Mouse (Mus musculus) activated CD4-positive, CD25-positive, alpha-beta regulatory T cell, adult 4 months (primary cell): Measurements from ENCODE around the gene Map4k4. TPM values are rescaled to one million over a fixed set of nuclear protein-coding genes. Genes with fewer than 3 reads are reported as not detected.

ENCODE experiments used
- ATAC-seq: one replicate; pipeline ENCODE4 v1.8.0; 2017
- polyA plus RNA-seq, 2 experiments: library from polyadenylated mRNA; unstranded; fragments of 100-300 nt; shearing (Covaris generic); gene quantifications; one replicate each; pipeline ENCODE4 v1.2.1; 2017

The Map4k4 gene
- polyA plus RNA-seq, 2 experiments from 2014 or later = 23.8 to 33.8 TPM

DNA sequence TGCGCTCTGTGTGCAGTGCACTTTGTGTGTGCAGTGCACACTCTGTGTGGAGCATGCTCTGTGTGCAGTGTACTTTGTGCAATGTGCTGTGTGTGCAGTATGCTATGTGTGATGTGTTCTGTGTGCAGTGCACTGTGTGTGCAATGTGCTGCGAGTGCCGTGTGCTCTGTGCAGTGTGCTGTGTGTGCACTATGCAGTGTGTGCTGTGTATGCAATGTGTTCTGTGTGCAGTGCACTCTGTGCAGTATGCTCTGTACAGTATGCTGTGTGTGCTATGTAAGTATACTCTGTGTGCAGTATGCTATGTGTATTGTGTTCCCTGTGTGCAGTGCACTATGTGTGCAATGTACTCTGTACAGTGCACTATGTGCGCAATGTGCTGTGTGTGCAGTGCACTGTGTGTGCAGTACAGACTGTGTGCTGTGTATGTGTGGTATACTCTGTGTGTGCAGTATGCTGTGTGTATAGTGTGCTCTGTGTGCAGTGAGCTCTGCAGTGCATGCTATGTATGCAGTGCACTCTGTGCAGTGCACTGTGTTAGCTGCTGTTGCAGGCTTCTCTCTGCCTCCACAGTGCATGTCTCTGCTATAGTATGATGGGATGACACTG, 105.4 kb downstream of the Map4k4 start:
- no peak for ATAC-seq

DNA sequence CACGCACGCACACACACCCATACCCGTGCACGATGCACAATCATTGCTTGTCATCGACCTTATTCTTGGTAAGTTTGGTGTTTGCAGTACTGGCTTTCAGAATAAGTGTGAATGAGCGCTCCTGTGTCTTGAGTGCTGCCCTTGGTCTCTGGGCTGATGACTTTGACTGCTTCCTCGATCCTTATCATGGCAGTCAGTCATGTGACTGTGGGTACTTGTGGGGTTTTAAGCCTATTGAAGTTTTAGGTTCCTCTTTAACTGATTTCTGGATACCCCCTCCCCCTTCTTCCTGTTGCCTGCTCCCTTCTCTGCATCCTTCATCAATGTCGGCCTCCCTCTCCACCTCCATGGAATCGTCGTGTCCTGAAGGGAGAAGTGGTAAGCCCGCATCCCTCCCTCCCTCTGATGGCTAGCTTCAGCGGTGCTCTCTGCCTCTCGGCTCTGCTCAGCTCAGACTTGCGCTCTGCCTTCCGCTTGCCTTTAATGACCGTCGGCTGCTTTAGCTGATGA, 107.3 kb downstream of the Map4k4 start:
- ATAC-seq = peak; percentile 49

DNA sequence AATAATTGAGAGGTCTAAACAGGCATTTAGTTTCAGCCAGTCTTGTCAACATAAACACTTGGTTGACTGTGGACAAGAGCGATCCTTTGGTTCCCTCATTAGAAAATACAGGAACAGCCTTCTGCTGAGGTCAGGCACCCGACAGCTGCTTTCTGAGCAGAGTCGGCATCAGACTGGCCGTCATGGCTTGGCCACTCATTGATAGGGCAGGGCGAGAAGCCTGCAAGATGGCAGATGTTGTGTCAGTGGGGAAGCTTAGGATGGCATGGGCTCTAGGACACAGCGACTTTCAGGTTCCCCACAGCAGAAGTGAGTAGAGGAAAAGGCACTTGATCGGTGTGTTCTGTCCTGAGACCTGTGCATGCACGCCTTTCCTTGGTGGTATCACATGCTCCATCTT, 112.0 kb downstream of the Map4k4 start:
- ATAC-seq = no peak

DNA sequence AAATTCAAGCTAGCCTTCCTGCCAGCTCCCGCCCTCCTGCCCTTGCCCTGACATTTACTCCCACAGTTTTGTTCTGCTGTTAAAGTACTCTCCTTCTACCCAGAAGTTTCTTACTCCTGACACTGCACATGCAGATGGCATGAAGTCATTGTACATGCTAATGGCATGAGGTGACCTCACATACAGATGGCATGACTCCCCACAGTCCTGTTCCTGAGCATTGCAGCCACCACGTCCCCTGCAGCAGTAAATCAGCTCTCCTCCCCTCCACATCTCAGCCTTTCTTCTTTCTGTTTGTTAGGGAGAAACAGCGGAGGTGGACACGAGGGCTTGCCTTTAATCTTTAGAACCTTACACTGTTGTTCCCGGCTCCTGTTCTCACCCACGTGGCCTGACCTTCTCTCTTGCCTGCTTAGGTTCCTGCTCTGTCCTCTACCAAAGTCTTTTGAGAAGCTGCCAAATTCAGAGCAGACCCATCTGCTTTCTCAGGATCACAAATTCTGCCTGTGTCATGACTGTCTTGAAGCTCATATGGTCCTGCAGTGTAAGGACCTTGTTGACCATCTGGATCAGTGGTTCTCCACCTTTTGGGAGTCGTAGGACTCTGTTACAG, 114.5 kb downstream of the Map4k4 start:
- ATAC-seq = no peak

DNA sequence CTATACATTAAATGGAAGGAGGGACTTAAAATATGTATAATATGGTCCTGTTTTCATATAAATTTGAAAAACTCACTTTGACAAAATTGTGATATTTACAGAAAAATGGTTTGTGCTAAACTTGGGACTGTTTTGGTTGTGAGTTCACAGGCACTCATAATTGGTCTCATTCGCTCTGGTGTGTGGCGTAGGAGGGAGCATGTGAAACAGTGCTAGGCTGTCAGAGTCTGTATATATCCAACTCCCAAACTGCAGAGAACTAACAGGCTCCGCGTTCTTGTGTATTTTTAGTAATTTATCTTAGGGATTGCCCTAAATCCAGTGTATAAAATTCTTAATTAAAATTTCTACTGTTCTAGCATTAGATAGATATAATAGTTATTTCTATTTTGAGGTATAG, 120.9 kb downstream of the Map4k4 start:
- ATAC-seq = no peak

DNA sequence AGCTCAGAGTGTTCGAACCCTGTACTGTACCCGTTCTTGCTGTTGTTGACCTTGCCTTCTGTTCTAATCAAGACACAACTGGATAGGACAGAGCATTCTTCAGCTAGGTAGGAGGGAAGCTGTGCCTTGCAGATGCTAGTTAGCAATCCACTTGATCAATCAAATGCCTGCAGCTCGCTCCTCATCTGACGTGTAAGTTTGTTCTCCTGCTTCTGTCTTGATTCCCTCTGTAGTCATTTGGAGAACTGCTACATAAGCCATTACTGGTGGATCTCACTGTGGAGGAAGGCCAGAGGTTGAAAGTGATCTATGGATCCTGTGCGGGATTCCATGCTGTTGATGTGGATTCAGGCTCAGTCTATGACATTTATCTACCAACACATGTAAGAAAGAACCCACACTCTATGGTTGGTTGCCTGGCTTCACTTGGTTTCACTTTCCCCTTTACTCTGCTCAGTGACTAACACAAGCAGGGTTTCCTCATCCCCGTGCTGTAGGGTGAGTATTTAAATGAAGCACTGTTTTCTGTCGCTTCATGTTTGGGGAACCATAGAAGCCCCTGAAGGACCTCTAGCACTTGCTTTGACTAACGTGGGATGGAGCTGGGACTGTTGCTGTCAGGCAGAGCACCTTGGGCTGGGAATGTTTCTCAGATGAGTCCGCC, 121.9 kb downstream of the Map4k4 start:
- peak; percentile 85 for ATAC-seq

DNA sequence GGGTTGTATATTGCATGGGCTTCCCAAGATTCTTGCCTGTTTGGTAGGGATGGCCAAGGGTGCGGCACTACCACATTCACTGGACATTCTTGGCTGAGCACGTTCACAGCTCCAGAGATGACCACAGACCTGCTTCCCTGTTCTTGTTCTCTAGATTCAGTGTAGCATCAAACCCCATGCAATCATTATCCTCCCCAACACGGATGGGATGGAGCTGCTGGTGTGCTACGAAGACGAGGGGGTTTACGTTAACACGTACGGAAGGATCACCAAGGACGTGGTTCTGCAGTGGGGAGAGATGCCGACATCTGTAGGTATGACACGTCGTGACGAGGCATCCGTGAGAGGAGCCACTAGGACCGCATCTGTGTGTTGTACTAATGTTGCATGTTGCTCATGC, 122.5 kb downstream of the Map4k4 start:
- no peak for ATAC-seq

DNA sequence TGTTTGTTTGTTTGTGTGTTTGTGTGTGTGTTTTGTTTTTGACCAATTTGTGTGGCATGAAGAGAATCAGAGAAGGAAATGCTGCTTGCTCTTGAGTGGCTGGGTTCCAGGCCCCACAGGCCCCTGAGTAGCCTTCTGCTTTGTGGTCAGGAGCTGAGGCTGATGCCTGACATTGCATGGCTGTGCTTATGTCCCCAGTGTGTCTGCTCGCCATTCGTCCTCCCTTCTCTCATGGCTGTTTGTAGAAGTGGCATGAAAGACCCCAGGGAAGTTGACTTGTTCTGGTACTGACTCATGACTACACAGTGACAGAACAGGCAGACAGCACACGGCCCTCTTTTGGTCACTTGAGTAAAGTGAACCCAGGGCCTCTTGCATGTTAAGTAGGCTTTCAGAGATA, 123.0 kb downstream of the Map4k4 start:
- no peak for ATAC-seq

DNA sequence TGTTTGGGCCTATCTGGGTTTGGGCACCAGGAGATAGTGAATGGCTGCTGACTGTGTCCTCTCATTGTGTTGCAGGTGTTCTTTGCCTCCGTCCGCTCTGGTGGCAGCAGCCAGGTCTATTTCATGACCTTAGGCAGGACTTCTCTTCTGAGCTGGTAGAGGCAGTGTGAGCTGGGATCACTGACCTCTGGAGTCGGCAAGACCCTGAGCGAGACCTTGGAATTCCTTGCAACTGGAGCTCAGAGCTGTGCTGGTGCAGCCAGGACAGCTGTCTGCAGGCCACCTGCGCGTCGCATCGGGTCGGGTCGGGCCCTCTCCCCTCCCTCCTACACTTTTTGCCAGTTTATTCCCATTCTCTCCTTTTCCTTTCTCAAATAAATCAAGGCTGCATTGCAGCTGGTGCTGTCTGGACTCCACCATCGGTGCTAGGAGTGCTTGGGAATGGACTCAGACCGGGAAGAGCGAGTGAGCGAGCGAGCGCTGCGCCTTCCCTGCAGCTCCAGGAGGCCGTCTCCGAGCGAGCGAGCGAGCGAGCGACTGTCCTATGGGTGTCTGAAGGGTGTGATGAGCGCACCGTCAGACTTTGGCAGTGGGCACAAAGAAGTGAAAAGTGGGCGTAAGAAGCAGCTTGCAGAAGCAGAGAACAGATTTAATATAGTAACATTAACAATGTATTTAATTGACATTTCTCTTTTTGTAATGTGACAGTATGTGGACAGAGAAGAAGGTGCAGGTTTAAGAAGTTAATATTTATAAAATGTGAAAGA, 124.0 kb downstream of the Map4k4 start:
- no peak for ATAC-seq

DNA sequence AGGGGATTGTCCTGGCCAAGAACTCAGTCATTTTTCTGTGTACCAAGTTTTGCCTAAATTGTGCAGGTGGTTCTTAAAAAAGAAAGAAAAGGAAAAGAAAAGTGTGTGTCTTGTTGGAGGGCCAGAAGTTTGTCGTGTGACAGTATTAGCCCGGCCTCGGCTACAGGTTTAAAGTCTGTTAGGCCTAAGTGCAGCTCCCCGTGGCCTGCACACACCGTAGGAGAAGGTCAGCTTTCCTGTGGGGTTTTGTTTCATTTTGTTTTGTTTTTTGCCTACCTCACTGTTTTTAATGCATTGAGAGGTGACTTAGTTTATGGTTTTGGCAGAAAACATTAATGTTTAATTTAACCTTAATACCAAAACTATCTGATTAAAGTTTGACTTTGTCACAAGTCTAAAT, 124.7 kb downstream of the Map4k4 start:
- ATAC-seq = no peak

DNA sequence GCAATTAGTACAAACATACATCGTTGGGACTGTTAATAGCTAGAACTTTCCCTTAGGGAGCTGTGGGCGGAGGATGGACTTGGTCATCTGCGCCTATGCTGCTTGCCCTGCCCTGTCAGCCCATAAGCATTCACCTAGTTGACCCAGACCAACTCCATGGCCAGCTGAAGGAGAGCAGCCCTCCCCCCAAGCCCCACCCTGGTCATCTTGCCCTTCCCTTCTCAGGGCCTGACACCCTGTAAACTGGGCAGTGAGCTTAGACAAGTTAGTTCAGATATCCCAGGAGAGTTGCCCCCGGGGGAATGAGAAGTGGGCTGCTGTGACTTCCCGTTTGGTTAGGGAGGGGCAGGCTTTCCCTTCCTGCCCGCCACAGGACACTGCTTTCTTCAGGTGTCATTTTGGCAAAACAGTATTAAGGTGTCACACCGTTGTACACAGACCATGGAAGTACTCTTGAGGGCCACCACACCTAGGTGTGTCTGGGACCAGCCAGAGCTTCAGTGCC, 126.5 kb downstream of the Map4k4 start:
- ATAC-seq = no peak

DNA sequence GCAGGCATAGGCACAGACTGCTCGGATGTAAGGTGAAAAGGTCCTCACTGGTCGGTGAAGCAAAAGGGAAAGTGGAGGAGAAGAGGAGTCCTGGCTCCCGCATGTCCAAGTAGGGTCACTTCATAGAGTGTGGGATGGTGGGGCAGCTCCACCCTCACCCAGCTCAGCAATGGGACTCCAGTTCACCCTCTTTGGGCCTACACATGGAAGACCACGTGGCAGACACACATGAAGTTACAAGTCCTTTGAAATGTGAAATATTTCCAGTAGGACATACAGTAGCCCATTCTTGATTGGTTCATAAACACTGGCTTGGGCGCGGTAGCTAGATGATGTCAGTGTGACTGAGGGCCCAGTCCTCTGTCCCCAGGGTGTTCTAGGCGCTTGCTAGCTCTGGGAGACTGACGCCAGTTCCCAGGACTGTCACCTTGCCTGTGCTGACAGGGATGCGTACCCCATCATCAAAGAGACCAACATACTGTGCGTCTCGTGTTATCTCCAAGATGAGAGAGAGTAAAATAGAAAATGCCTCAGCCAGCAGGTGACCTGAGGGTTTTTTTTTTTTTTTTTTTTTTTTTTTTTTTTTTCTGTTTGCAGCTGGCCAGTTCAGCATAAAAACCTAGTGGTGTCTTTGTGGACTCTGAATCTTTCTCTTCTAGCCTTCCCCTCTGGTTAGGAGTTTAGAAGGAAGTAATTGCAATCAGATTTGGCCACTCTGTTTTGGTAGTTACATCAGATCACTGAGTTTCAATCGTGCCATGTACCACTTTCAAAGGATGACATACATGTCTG, 127.7 kb downstream of the Map4k4 start:
- ATAC-seq = no peak

DNA sequence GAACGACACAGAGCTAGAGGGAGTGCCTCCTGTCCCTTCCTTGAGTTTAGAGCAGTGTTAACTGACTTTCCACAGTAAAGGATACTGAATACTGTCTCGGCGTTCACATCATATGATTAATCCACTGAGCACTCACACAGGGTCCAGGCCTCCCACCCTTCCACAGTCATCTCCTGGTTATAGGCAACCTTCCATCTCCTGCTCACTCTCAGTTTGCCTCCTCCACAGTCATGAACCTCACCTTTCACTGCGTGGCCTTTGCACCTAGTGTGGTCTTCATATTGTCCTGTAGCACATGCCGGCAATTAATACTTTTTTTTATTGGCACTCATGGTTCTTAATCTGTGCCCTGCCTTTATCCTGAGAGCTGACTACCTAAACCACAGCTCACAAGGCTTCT, 128.9 kb downstream of the Map4k4 start:
- no peak for ATAC-seq

DNA sequence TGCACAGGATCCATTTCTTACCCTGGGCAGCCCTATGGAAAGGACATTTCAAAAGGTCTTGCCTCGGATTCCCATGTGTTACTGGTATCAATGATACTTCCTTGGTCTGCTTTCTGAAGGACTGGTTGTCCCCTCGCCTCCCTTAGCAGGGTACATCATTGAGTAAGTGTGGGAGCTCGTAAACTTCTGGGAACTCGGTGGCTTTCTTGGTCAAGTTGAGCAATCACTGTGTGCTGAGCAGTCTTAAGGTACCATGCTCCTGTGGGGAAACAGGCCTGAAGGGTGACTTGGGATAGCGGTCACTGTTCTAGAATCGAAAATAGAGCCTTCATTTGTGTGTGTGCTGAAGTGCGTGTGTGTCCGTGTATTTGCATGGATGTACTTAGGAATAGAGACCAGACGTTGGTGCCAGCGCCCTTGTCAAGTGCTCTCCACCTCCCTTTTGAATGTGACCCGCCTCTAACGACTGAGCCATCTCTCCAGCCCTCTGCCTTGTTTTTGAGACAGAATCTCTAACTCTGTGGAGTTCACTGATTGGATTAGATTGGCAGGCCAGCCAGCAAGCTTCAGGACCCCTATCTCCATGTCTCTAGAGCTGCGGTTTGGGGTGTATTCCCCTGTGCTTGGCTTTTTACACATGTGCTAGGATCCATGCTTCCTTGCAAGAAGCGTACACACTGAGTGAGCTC, 129.7 kb downstream of the Map4k4 start:
- no peak for ATAC-seq

DNA sequence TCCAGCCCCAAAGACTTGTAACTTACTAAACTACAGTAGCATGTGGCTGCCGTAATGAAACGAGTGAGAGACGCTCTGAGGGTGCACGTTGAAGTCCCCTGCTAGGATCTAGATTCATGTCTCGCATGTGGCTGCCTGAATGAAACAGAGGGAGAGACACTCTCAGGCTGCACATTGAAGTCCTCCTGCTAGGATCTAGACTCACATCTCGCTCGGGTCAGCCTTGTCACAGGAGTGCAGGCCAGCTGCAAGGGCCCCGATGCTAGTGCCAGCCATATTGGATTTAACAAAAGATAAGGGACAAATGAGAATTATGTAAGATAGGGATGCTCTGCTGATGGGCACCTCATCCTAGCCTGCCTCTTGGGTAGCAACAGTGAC, 130.3 kb downstream of the Map4k4 start:
- no peak for ATAC-seq

DNA sequence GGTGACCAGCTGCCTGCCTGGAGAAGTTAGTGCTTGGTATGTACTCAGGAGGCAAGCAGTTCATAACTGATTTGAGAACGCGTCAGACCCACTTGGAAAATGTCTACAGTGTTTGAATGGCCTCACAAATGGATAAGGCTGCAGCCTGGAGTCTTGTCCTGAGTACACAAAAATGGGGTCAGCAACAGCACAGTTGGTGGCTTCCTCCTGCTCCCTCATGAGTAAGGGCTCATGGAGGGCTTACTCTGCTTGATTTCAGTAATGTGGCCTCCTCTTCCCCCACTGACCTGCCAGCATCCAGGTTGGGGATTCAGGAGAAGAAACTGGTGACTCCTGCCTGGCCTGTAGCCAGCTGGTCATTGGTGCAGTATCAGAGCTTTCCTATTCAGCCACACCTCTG, 130.9 kb downstream of the Map4k4 start:
- ATAC-seq = no peak

DNA sequence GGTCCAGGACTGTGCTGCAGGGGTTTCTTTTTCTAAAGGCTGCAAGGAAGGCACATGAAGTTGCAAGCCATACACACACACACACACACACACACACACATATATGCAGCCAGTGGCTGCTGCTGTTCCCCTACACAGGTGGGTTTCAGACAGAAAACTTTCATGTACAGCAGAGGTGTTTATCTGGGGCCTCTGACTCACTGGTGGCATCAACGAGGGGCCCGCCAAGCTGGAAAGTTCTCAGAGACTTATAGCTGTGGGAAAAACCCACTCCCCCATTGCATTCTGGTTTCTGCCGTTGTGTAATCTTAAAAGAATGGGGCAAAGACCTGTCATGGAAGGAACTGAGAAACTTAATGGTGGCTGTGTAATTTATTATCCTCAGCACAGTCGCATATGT, 132.6 kb downstream of the Map4k4 start:
- ATAC-seq = peak; percentile 60

DNA sequence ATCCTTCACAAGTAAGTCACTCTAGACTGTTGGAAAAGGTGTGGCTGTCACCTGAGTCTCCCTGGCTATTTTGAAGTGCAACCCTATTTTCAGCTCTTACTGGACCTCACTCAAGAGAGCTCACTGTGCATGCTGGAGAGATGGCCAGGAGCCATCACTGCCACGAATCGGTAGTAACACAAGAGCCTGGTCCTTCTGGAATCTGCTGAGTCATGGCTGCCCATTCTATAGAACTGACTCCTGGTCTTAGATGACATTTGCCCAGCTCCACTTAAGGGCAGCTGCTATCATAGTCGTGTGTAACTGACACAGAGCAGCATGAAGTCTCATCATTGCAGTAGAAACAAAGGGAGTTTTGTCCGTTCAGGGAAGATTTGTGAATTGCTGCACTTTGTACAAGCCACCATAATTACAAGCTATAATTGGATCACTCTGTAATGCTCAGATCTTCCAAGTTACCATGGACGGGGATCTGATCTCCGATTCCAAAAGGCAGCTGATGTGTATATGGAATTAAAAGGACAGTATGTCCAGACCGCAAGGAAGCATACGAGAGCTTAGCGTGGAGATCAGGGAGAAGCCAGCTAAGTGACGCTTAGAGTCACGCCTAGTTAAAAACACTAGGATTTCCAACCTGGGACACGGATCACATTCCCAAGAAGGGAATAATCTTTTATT, 133.2 kb downstream of the Map4k4 start:
- ATAC-seq = no peak

DNA sequence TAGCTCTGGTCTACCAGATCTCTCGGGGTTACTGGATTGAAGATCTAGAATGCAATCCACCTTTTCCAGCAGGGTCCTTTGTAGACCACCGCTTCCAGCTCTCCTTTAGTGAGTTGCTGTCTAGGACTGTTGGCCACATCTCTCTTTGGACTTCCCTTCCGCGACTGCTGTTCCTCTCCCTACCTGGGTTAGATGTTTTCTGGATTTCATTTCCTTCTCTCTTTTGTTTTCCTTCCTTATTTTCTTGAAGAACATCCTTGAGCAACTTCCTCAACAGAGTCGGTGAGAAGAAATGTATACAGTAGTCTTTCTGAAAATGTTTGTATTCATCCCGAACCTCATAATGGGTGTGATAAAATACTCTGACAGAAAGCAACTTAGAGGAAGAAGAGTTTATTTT, 137.1 kb downstream of the Map4k4 start:
- no peak for ATAC-seq

DNA sequence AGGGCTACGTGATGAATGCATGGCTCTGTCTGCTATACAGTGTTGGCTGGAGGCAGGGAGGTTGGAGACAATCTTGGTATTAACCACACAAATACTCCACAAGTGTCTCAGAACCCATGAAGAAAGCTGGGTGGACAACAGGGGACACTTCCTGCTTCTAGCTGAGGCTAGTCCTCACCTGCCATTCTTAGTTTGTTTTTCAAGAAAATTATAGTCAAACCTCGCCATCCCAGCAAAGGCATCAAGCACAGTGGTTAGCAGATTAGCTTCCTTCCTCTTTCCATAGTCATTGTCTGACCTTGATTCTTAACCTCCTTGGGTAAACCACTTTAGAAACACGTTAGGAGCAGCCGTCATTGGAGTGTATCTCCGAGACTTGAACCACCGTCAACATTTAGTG, 145.0 kb downstream of the Map4k4 start:
- no peak for ATAC-seq

DNA sequence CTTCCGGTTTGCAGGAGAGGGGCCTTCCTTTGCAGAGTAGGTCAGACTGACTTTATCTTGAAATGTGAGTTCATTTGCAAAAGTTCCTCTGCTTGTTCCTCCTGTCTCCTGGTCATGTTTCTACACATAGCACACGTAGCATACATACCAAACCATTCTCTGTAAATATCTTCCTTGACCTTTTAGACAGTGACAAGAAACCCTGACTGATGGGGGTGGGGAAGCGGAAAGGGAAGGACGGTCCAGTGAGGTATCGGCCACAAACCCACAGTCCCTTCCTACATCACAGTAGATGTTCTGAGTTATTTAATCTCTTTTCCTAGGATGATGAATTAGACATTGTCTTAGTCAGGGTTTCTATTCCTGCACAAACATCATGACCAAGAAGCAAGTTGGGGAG, 145.9 kb downstream of the Map4k4 start:
- no peak for ATAC-seq
